10 mouse cellular contexts compared by ENCODE assay signal in genomic region chr16:44565328-44566210, GRCm38 (mm10). TPM values are rescaled to one million over a fixed set of nuclear protein-coding genes. Genes with fewer than 3 reads are reported as not detected.
DNase-seq lines count a peak whose midpoint lies in the region; ATAC-seq and TF ChIP-seq lines count a peak whose summit lies in the region.
"Had no signal": no experiment of that assay in that cellular context is flagged by ENCODE, and none has a peak within 500 bp of the region (broad histone marks: within the 10 kb centered on the region; RNA-seq: fewer than 3 reads in every experiment).

No protein-coding gene starts in this region.

- DNase-seq in embryo, embryonic 11 days, result peak; percentile 67
- no peak for DNase-seq in embryo, embryonic 10 days (ENCODE audit: low spot score)
- peak; percentile 32 for DNase-seq in lung, postnatal 0 days (ENCODE audit: low spot score)
- DNase-seq in lung, adult 2 months, result no peak
- peak; percentile 89 for DNase-seq in midbrain, embryonic 11.5 days (ENCODE audit: low spot score, missing footprints)
- DNase-seq in T-cell, adult 2 months (ENCODE audit: low spot score), result no peak
- DNase-seq in left cerebral cortex, adult 18-20 months (ENCODE audit: low spot score in 2 of 2), result no peak
- DNase-seq: liver, embryonic 13.5 days; thymus, postnatal 4 days had no signal

- no peaks in the 10 kb centered on the region for H3K9me3 ChIP-seq in lung, postnatal 0 days (ENCODE audit: low read length)
- no peaks in the 10 kb centered on the region for H3K9me3 ChIP-seq in midbrain, embryonic 11.5 days (ENCODE audit: control insufficient read depth, low read length)
- H3K9me3 ChIP-seq: liver, embryonic 13.5 days had no signal

- no peak for TF ChIP-seq EP300 in lung, postnatal 0 days (IDR thresholded peaks at IDR 0.05)

- 41% methylated on average over 22 of the region's 22 CpGs for WGBS in lung, postnatal 0 days
- 47% methylated on average over 22 of the region's 22 CpGs for WGBS in lung, adult 2 months
- 25% methylated on average over 22 of the region's 22 CpGs for WGBS in midbrain, embryonic 11.5 days

- TF ChIP-seq POLR2A in lung, adult 2 months (IDR thresholded peaks at IDR 0.05; ENCODE audit: borderline replicate concordance, extremely low read depth, low read depth, low read length), result no peak

- H3K9ac ChIP-seq in lung, postnatal 0 days (replicated peaks; ENCODE audit: low read depth), result no peak overlapping the region
- peak overlapping the region; percentile 28; the same call in 1 of the 2 replicates for H3K9ac ChIP-seq in midbrain, embryonic 11.5 days (ENCODE audit: low read length)
- H3K9ac ChIP-seq: liver, embryonic 13.5 days had no signal

- H3K4me1 ChIP-seq in lung, postnatal 0 days (ENCODE audit: insufficient read depth, low read depth, low read length), result peaks cover 5% of the 10 kb centered on the region; the same call in 1 of the 2 replicates
- H3K4me1 ChIP-seq in lung, adult 2 months (ENCODE audit: control insufficient read depth, insufficient read depth, low read length), result no peaks in the 10 kb centered on the region
- peaks cover 14% of the 10 kb centered on the region for H3K4me1 ChIP-seq in midbrain, embryonic 11.5 days (ENCODE audit: control insufficient read depth, insufficient read depth, low read length)
- H3K4me1 ChIP-seq: liver, embryonic 13.5 days had no signal

- H3K4me3 ChIP-seq in lung, postnatal 0 days (ENCODE audit: low read depth, low read length), result no peak overlapping the region; the same call in 1 of the 2 replicates
- no peak overlapping the region for H3K4me3 ChIP-seq in lung, adult 2 months (replicated peaks; ENCODE audit: extremely low read depth, low read depth, low read length)
- H3K4me3 ChIP-seq in midbrain, embryonic 11.5 days (ENCODE audit: low read depth, low read length), result no peak overlapping the region
- H3K4me3 ChIP-seq: liver, embryonic 13.5 days had no signal

- H3K4me2 ChIP-seq in lung, postnatal 0 days (replicated peaks; ENCODE audit: low read depth, low read length), result peak overlapping the region; percentile 29; the same call in 1 of the 2 replicates
- peak overlapping the region; percentile 29 for H3K4me2 ChIP-seq in midbrain, embryonic 11.5 days
- H3K4me2 ChIP-seq: liver, embryonic 13.5 days had no signal

- TF ChIP-seq CTCF in lung, postnatal 0 days (IDR thresholded peaks at IDR 0.05), result no peak
- no peak for TF ChIP-seq CTCF in lung, adult 2 months (IDR thresholded peaks at IDR 0.05; ENCODE audit: insufficient read depth, low read length)

- no peaks in the 10 kb centered on the region for H3K27me3 ChIP-seq in lung, postnatal 0 days (replicated peaks; ENCODE audit: insufficient read depth, low read length)
- H3K27me3 ChIP-seq in midbrain, embryonic 11.5 days (ENCODE audit: control insufficient read depth, insufficient read depth, low read length), result no peaks in the 10 kb centered on the region

- no peaks in the 10 kb centered on the region for H3K36me3 ChIP-seq in lung, postnatal 0 days (ENCODE audit: insufficient read depth, low read length)
- no peaks in the 10 kb centered on the region for H3K36me3 ChIP-seq in midbrain, embryonic 11.5 days (ENCODE audit: control insufficient read depth, insufficient read depth, low read length)
- H3K36me3 ChIP-seq: liver, embryonic 13.5 days had no signal

- ATAC-seq in lung, postnatal 0 days, result peak; percentile 37
- peak; percentile 82 for ATAC-seq in midbrain, embryonic 11.5 days (ENCODE audit: low FRiP score)
- ATAC-seq in granulocyte monocyte progenitor cell, adult 5-6 weeks (replicated peaks; ENCODE audit: poor library complexity, severe bottlenecking), result no peak

- no peak overlapping the region for H3K27ac ChIP-seq in lung, postnatal 0 days (ENCODE audit: low read length)
- peak overlapping the region; percentile 78 for H3K27ac ChIP-seq in midbrain, embryonic 11.5 days (ENCODE audit: low read depth, low read length)
- H3K27ac ChIP-seq: liver, embryonic 13.5 days had no signal

RNA-seq across cellular contexts. Expression of gene Boc, which starts 6.9 kb away (rescaled TPM):
- polyA plus RNA-seq in lung, postnatal 0 days (2015; fragmentation: Nextera tagmentation; extraction: Ambion mirVana), result 13.7 and 14.1 TPM in 2 replicates
- polyA plus RNA-seq in lung, adult 2 months (2012; rRNA removed), result 22.2 and 23.4 TPM in 2 replicates
- 37.8 and 44.7 TPM in 2 replicates for polyA plus RNA-seq in midbrain, embryonic 11.5 days (2014; fragmentation: Nextera tagmentation; extraction: Ambion mirVana)
- total RNA-seq in left cerebral cortex, adult 18-20 months (2021), result 10 to 100 TPM; 19.5 to 23.5 TPM
- total RNA-seq in granulocyte monocyte progenitor cell, adult 5-6 weeks (2014; fragmentation: Nextera tagmentation), result 0.30 TPM in 1 of 2 replicates, not detected in the other
- 0.05 and 0.47 TPM in 2 replicates for total RNA-seq in granulocyte monocyte progenitor cell, adult 5-6 weeks (2017)

Comparison
In these comparisons a context has a peak if more than half of its experiments do, and no peak if none do; other contexts are left out.
1. DNase-seq: peak in embryo, embryonic 11 days (single experiment), lung, postnatal 0 days (single experiment) and midbrain, embryonic 11.5 days (single experiment); none in embryo, embryonic 10 days (single experiment), lung, adult 2 months (single experiment), T-cell, adult 2 months (single experiment) and left cerebral cortex, adult 18-20 months (0 of 2).